9 mouse cellular contexts compared by ENCODE assay signal in the genomic region with DNA sequence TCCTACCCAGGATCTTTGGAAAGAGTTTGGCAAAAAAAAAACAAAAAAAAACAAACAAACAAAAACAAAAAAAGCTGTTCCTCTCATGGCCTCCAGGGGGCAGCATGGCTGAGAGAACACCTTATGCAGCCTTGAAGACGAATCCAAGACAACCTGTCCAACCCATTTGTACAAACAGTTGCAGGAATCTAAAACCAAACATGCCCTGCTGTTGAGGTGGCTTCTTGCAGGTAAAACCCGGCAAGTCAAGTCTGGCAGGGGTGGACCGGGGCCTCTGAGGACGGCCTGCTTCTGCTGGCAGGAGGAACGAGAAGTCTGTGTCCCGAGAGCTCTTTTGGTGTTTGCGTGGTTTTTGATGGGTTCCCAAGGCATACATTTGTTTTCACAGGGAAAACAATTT. TPM values are rescaled to one million over a fixed set of nuclear protein-coding genes. Genes with fewer than 3 reads are reported as not detected.
A peak's percentile ranks its signal among the peaks of the same experiment; 100 is the strongest.
DNase-seq lines count a peak whose midpoint lies in the region; ATAC-seq and TF ChIP-seq lines count a peak whose summit lies in the region.
"Had no signal": no experiment of that assay in that cellular context is flagged by ENCODE, and none has a peak within 500 bp of the region (broad histone marks: within the 10 kb centered on the region; RNA-seq: fewer than 3 reads in every experiment).

No protein-coding gene starts in this region.

- DNase-seq in hindbrain, embryonic 14.5 days (ENCODE audit: low spot score) = peak; percentile 74
- peak; percentile 64 to 65 for DNase-seq in B cell, adult 2 months
- DNase-seq in MEL (ENCODE audit: low read depth, low spot score) = peak; percentile 78
- peak; percentile 64 for DNase-seq in embryonic facial prominence, embryonic 11.5 days (ENCODE audit: low spot score)
- peak; percentile 65 for DNase-seq in lung, postnatal 10 days
- DNase-seq in ovary, postnatal 14 days (ENCODE audit: low spot score) = no peak
- no peak for DNase-seq in frontal cortex, postnatal 36 days (ENCODE audit: low spot score in 2 of 2)

- TF ChIP-seq RAD21 in MEL (IDR thresholded peaks at IDR 0.05; ENCODE audit: low read depth, low read length) = peak; percentile 70

- H3K79me2 ChIP-seq in MEL (ENCODE audit: control insufficient read depth, insufficient read depth, low read length, poor library complexity) = no peaks in the 10 kb centered on the region

- H3K27me3 ChIP-seq in hindbrain, embryonic 14.5 days (ENCODE audit: control insufficient read depth, insufficient read depth, low read length) = no peaks in the 10 kb centered on the region
- H3K27me3 ChIP-seq in hindbrain, embryonic 13.5 days = 0 out of 2 replicates have a peak, but pooled peaks cover 5% of the 10 kb centered on the region
- H3K27me3 ChIP-seq in MEL (ENCODE audit: control insufficient read depth in 1 of 2, insufficient read depth in 2 of 2, low read length in 2 of 2) = no peaks in the 10 kb centered on the region
- no peaks in the 10 kb centered on the region for H3K27me3 ChIP-seq in embryonic facial prominence, embryonic 11.5 days (ENCODE audit: control insufficient read depth, insufficient read depth, low read length)
- H3K27me3 ChIP-seq: neural tube, embryonic 13.5 days had no signal

- ATAC-seq in hindbrain, embryonic 14.5 days (ENCODE audit: low FRiP score) = no peak
- ATAC-seq in hindbrain, embryonic 13.5 days (ENCODE audit: low FRiP score) = no peak
- ATAC-seq in embryonic facial prominence, embryonic 11.5 days (replicated peaks; ENCODE audit: insufficient number of reproducible peaks, low FRiP score, low TSS enrichment, low read depth) = no peak

- TF ChIP-seq EP300 in MEL (IDR thresholded peaks at IDR 0.05; ENCODE audit: low read depth in 1 of 2, low read length in 2 of 2) = no peak

- no peak overlapping the region for H3K4me3 ChIP-seq in hindbrain, embryonic 14.5 days (replicated peaks; ENCODE audit: low read length)
- no peak overlapping the region for H3K4me3 ChIP-seq in hindbrain, embryonic 13.5 days
- H3K4me3 ChIP-seq in MEL (ENCODE audit: control insufficient read depth in 1 of 2, insufficient read depth in 1 of 2, low read depth in 2 of 2, low read length in 2 of 2) = no peak overlapping the region
- no peak overlapping the region for H3K4me3 ChIP-seq in embryonic facial prominence, embryonic 11.5 days (ENCODE audit: low read depth, low read length)
- H3K4me3 ChIP-seq: neural tube, embryonic 13.5 days had no signal

- H3K9ac ChIP-seq in hindbrain, embryonic 14.5 days = no peak overlapping the region
- no peak overlapping the region for H3K9ac ChIP-seq in hindbrain, embryonic 13.5 days
- no peak overlapping the region for H3K9ac ChIP-seq in MEL (ENCODE audit: control insufficient read depth, low read depth, low read length, poor library complexity, severe bottlenecking)
- H3K9ac ChIP-seq in embryonic facial prominence, embryonic 11.5 days (replicated peaks; ENCODE audit: low read length) = no peak overlapping the region
- H3K9ac ChIP-seq: neural tube, embryonic 13.5 days had no signal

- no peaks in the 10 kb centered on the region for H3K36me3 ChIP-seq in hindbrain, embryonic 14.5 days (replicated peaks; ENCODE audit: control insufficient read depth, insufficient read depth)
- no peaks in the 10 kb centered on the region; the same call in 1 of the 2 replicates for H3K36me3 ChIP-seq in hindbrain, embryonic 13.5 days
- peaks cover 0 to 1% of the 10 kb centered on the region in 2 experiments; a peak in 2 of 4 replicates for H3K36me3 ChIP-seq in MEL (ENCODE audit: control insufficient read depth in 1 of 2, insufficient read depth in 2 of 2, low read length in 2 of 2)
- peaks cover 3% of the 10 kb centered on the region for H3K36me3 ChIP-seq in embryonic facial prominence, embryonic 11.5 days (replicated peaks; ENCODE audit: control insufficient read depth, insufficient read depth, low read depth, low read length)

- H3K4me2 ChIP-seq in hindbrain, embryonic 14.5 days (replicated peaks) = no peak overlapping the region
- H3K4me2 ChIP-seq in hindbrain, embryonic 13.5 days = no peak overlapping the region
- H3K4me2 ChIP-seq in embryonic facial prominence, embryonic 11.5 days (ENCODE audit: low read depth, low read length) = no peak overlapping the region
- H3K4me2 ChIP-seq: neural tube, embryonic 13.5 days had no signal

- no peaks in the 10 kb centered on the region for H3K4me1 ChIP-seq in hindbrain, embryonic 14.5 days (replicated peaks; ENCODE audit: control insufficient read depth, insufficient read depth, low read length)
- H3K4me1 ChIP-seq in hindbrain, embryonic 13.5 days (replicated peaks) = no peaks in the 10 kb centered on the region
- peaks cover 0 to 5% of the 10 kb centered on the region in 2 experiments; a peak in 1 of 4 replicates for H3K4me1 ChIP-seq in MEL (ENCODE audit: control insufficient read depth in 1 of 2, insufficient read depth in 2 of 2, low read length in 2 of 2)
- no peaks in the 10 kb centered on the region for H3K4me1 ChIP-seq in embryonic facial prominence, embryonic 11.5 days (ENCODE audit: control insufficient read depth, insufficient read depth, low read length)

- TF ChIP-seq POLR2A in MEL (IDR thresholded peaks at IDR 0.05; ENCODE audit: control insufficient read depth in 1 of 2, insufficient read depth in 1 of 2, low read depth in 1 of 2, low read length in 2 of 2, poor library complexity in 1 of 2) = no peak

- H3K27ac ChIP-seq in hindbrain, embryonic 14.5 days = no peak overlapping the region
- H3K27ac ChIP-seq in hindbrain, embryonic 13.5 days = no peak overlapping the region
- H3K27ac ChIP-seq in MEL (ENCODE audit: control insufficient read depth, low read depth, low read length) = no peak overlapping the region
- no peak overlapping the region for H3K27ac ChIP-seq in embryonic facial prominence, embryonic 11.5 days (replicated peaks; ENCODE audit: low read depth, low read length)
- H3K27ac ChIP-seq: neural tube, embryonic 13.5 days had no signal

- H3K9me3 ChIP-seq in hindbrain, embryonic 14.5 days (ENCODE audit: control insufficient read depth, low read length) = no peaks in the 10 kb centered on the region
- H3K9me3 ChIP-seq in hindbrain, embryonic 13.5 days = no peaks in the 10 kb centered on the region
- no peaks in the 10 kb centered on the region for H3K9me3 ChIP-seq in MEL (replicated peaks; ENCODE audit: insufficient read depth, low read length)
- H3K9me3 ChIP-seq in embryonic facial prominence, embryonic 11.5 days (replicated peaks; ENCODE audit: control insufficient read depth, low read length) = no peaks in the 10 kb centered on the region
- H3K9me3 ChIP-seq: neural tube, embryonic 13.5 days had no signal

- 71% methylated on average over 7 of the region's 7 CpGs for WGBS in hindbrain, embryonic 14.5 days
- WGBS in hindbrain, embryonic 13.5 days = 77% methylated on average over 7 of the region's 7 CpGs
- WGBS in embryonic facial prominence, embryonic 11.5 days = 71% methylated on average over 7 of the region's 7 CpGs

- peak; percentile 74 to 77 (median 75) for TF ChIP-seq CTCF in MEL (IDR thresholded peaks at IDR 0.05 in 2 of 3, conservative IDR thresholded peaks at IDR 0.05 in 1 of 3; ENCODE audit: control insufficient read depth in 1 of 3, insufficient read depth in 1 of 3, low read depth in 2 of 3, low read length in 3 of 3, poor library complexity in 1 of 3, severe bottlenecking in 1 of 3)

TF ChIP-seq in MEL, 35 proteins besides CTCF, POLR2A, EP300 and RAD21:
- TF ChIP-seq MYB (IDR thresholded peaks at IDR 0.05; ENCODE audit: low read depth, low read length) (no peak), ZC3H11A (IDR thresholded peaks at IDR 0.05; ENCODE audit: low read depth, low read length) (peak; percentile 57), SMC3 (IDR thresholded peaks at IDR 0.05; ENCODE audit: low read depth, low read length) (peak; percentile 86), CHD2 (IDR thresholded peaks at IDR 0.05; ENCODE audit: low read length) (no peak), ZNF384 (IDR thresholded peaks at IDR 0.05; ENCODE audit: low read depth, low read length) (peak; percentile 91)

RNA-seq across cellular contexts. Expression of a gene that starts 44.8 kb away (rescaled TPM):
- polyA plus RNA-seq in hindbrain, embryonic 14.5 days (2014; fragmentation: Nextera tagmentation; extraction: Ambion mirVana) = 53.1 and 54.3 TPM in 2 replicates
- polyA plus RNA-seq in hindbrain, embryonic 13.5 days (2015; fragmentation: Nextera tagmentation; extraction: Ambion mirVana) = 41.3 and 42.6 TPM in 2 replicates
- total RNA-seq in MEL (2012; rRNA removed) = 24.4 and 33.6 TPM in 2 replicates
- 10 to 100 TPM in 1 of 2 experiments, not detected in 1; 33.1 TPM for polyA plus RNA-seq in MEL (2012; ENCODE audit: insufficient read depth in 1 of 2, insufficient read length in 2 of 2, low read depth in 1 of 2, low replicate concordance in 2 of 2, missing spikeins in 1 of 2)
- polyA plus RNA-seq in embryonic facial prominence, embryonic 11.5 days (2014; fragmentation: Nextera tagmentation; extraction: Ambion mirVana) = 45.3 and 46.6 TPM in 2 replicates

RNA-seq across cellular contexts. Expression of a gene that starts 58.6 kb away (rescaled TPM):
- 24.8 and 26.6 TPM in 2 replicates for polyA plus RNA-seq in hindbrain, embryonic 14.5 days (2014; fragmentation: Nextera tagmentation; extraction: Ambion mirVana)
- polyA plus RNA-seq in hindbrain, embryonic 13.5 days (2015; fragmentation: Nextera tagmentation; extraction: Ambion mirVana) = 12.6 and 13.6 TPM in 2 replicates
- 0.29 and 0.35 TPM in 2 replicates for total RNA-seq in MEL (2012; rRNA removed)
- 1 to 10 TPM in 1 of 2 experiments, not detected in 1; 2.1 TPM for polyA plus RNA-seq in MEL (2012; ENCODE audit: insufficient read depth in 1 of 2, insufficient read length in 2 of 2, low read depth in 1 of 2, low replicate concordance in 2 of 2, missing spikeins in 1 of 2)
- polyA plus RNA-seq in embryonic facial prominence, embryonic 11.5 days (2014; fragmentation: Nextera tagmentation; extraction: Ambion mirVana) = 2.7 TPM in 2 replicates

Comparison
In these comparisons a context has a peak if more than half of its experiments do, and no peak if none do; other contexts are left out.
1. DNase-seq: peak in hindbrain, embryonic 14.5 days (single experiment), B cell, adult 2 months (2 of 2), MEL (single experiment), embryonic facial prominence, embryonic 11.5 days (single experiment) and lung, postnatal 10 days (single experiment); none in ovary, postnatal 14 days (single experiment) and frontal cortex, postnatal 36 days (0 of 2).